Mouse (Mus musculus): ENCODE data around the gene Adam6b. TPM values are rescaled to one million over a fixed set of nuclear protein-coding genes. Genes with fewer than 3 reads are reported as not detected.

Adam6b gene
- polyA plus RNA-seq (2015; fragmentation: Illumina TruSeq; extraction: RNeasy Lipid Tissue Mini Kit (QIAGEN cat#74804); ENCODE audit: insufficient read depth, low replicate concordance): 5.3 TPM

DNA sequence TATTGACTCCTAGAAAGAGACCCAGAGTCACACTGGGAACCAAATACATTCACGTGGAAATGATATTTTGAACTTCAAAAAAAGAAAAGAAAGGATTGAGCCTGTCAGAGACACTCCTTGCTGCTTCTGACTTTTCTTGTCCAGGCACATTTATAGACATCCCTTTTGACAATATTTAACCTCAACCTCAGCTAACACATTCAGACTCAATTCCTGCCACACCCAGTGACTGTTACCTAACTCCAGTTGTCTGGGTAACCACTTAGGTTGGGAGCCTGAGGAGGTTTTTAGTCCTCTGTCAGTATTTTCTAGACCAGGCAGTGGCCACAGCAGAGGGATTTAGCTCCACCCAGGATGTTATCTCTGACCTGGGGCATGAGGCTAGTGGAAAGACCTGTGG, at the start of gene Adam6b:
TSS of gene Adam6b (plus strand) at position 301 of the 400 bp plus-strand sequence.

Other genes with a start within 250 kb of the Adam6b start
- not detected for gene Adam6a, start 54.4 kb downstream of the Adam6b start, polyA plus RNA-seq (2015; fragmentation: Illumina TruSeq; extraction: RNeasy Lipid Tissue Mini Kit (QIAGEN cat#74804); ENCODE audit: insufficient read depth, low replicate concordance)

All from spleen, adult 10 weeks (tissue).